Mouse (Mus musculus): Measurements from ENCODE around the gene Dhodh. TPM values are rescaled to one million over a fixed set of nuclear protein-coding genes. Genes with fewer than 3 reads are reported as not detected.
A peak's percentile ranks its signal among the peaks of the same experiment; 100 is the strongest.

Dhodh gene
- polyA plus RNA-seq, 1 experiment from 2014 or later: 33.4 TPM

GRCm38 (mm10) chr8:109576311-109576710 is 32.2 kb downstream of the Dhodh start:
- Histone ChIP-seq H3K4me3 (ENCODE audit: low read depth, low read length) (no peak overlapping the region), H3K4me2 (ENCODE audit: low read length) (no peak overlapping the region), H3K9ac (ENCODE audit: low read length) (no peak overlapping the region), H3K27me3 (replicated peaks; ENCODE audit: control insufficient read depth, insufficient read depth, low read length) (no peaks in the 10 kb centered on the region), H3K9me3 (replicated peaks; ENCODE audit: control insufficient read depth, low read length) (no peaks in the 10 kb centered on the region), H3K27ac (ENCODE audit: low read depth, low read length) (no peak overlapping the region), H3K36me3 (ENCODE audit: control insufficient read depth, insufficient read depth, low read length) (no peaks in the 10 kb centered on the region), H3K4me1 (ENCODE audit: control insufficient read depth, insufficient read depth, low read length) (no peaks in the 10 kb centered on the region)
- DNase-seq (ENCODE audit: low spot score) (no peak), ATAC-seq (no peak)
- WGBS: 77% methylated on average over 4 of the region's 4 CpGs

- peaks cover 11% of the 10 kb centered on the region; the same call in 1 of the 2 replicates for H3K36me3 ChIP-seq (ENCODE audit: control insufficient read depth, insufficient read depth, low read length)
- peaks cover 5% of the 10 kb centered on the region; the same call in 1 of the 2 replicates for H3K4me1 ChIP-seq (ENCODE audit: control insufficient read depth, insufficient read depth, low read length)
- no peak for ATAC-seq
- no peak overlapping the region for H3K27ac ChIP-seq (ENCODE audit: low read depth, low read length)
- no peak overlapping the region for H3K4me3 ChIP-seq (ENCODE audit: low read depth, low read length)
- no peak overlapping the region for H3K9ac ChIP-seq (ENCODE audit: low read length)
- 92% methylated on average over 12 of the region's 12 CpGs for WGBS
- no peaks in the 10 kb centered on the region for H3K27me3 ChIP-seq (replicated peaks; ENCODE audit: control insufficient read depth, insufficient read depth, low read length)
- no peak for DNase-seq (ENCODE audit: low spot score)
- H3K9me3 ChIP-seq (replicated peaks; ENCODE audit: control insufficient read depth, low read length): no peaks in the 10 kb centered on the region
- no peak overlapping the region for H3K4me2 ChIP-seq (ENCODE audit: low read length)
Observed at GRCm38 (mm10) chr8:109571139-109571538, 37.3 kb downstream of the Dhodh start.

GRCm38 (mm10) chr8:109565498-109566333 is 42.8 kb downstream of the Dhodh start, which contains the start of the genes Dhx38 and Txnl4b:
TSS of gene Dhx38 (minus strand) at chr8:109565861.
TSS of gene Txnl4b (plus strand) at chr8:109565892.
- peak; percentile 100 for DNase-seq (ENCODE audit: low spot score)
- Histone ChIP-seq H3K9me3 (replicated peaks; ENCODE audit: control insufficient read depth, low read length) (no peaks in the 10 kb centered on the region), H3K27ac (ENCODE audit: low read depth, low read length) (peak within 1 kb of the TSS; percentile 92), H3K36me3 (ENCODE audit: control insufficient read depth, insufficient read depth, low read length) (peaks cover 31% of the 10 kb centered on the region), H3K27me3 (replicated peaks; ENCODE audit: control insufficient read depth, insufficient read depth, low read length) (no peaks in the 10 kb centered on the region), H3K4me3 (ENCODE audit: low read depth, low read length) (peak within 1 kb of the TSS; percentile 93), H3K4me1 (ENCODE audit: control insufficient read depth, insufficient read depth, low read length) (peaks cover 11% of the 10 kb centered on the region), H3K4me2 (ENCODE audit: low read length) (peak within 1 kb of the TSS; percentile 93), H3K9ac (ENCODE audit: low read length) (peak within 1 kb of the TSS; percentile 94)
- WGBS: under 1% methylated on average over 52 of the region's 52 CpGs
- ATAC-seq: peak; percentile 100

GRCm38 (mm10) chr8:109564766-109565165 is 43.7 kb downstream of the Dhodh start:
- peak overlapping the region; percentile 94 for H3K9ac ChIP-seq (ENCODE audit: low read length)
- peak overlapping the region; percentile 93 for H3K4me2 ChIP-seq (ENCODE audit: low read length)
- DNase-seq (ENCODE audit: low spot score) (no peak), ATAC-seq (no peak)
- H3K27ac ChIP-seq (ENCODE audit: low read depth, low read length): peak overlapping the region; percentile 92
- H3K27me3 ChIP-seq (replicated peaks; ENCODE audit: control insufficient read depth, insufficient read depth, low read length): no peaks in the 10 kb centered on the region
- peaks cover 11% of the 10 kb centered on the region for H3K4me1 ChIP-seq (ENCODE audit: control insufficient read depth, insufficient read depth, low read length)
- H3K4me3 ChIP-seq (ENCODE audit: low read depth, low read length): peak overlapping the region; percentile 93
- peaks cover 36% of the 10 kb centered on the region for H3K36me3 ChIP-seq (ENCODE audit: control insufficient read depth, insufficient read depth, low read length)
- H3K9me3 ChIP-seq (replicated peaks; ENCODE audit: control insufficient read depth, low read length): no peaks in the 10 kb centered on the region
- WGBS: 8% methylated on average over 10 of the region's 10 CpGs

GRCm38 (mm10) chr8:109563881-109564280 is 44.6 kb downstream of the Dhodh start:
- H3K36me3 ChIP-seq (ENCODE audit: control insufficient read depth, insufficient read depth, low read length): peaks cover 41% of the 10 kb centered on the region
- 81% methylated on average over 2 of the region's 2 CpGs for WGBS
- no peak overlapping the region for H3K9ac ChIP-seq (ENCODE audit: low read length)
- DNase-seq (ENCODE audit: low spot score): no peak
- H3K27ac ChIP-seq (ENCODE audit: low read depth, low read length): no peak overlapping the region
- no peaks in the 10 kb centered on the region for H3K9me3 ChIP-seq (replicated peaks; ENCODE audit: control insufficient read depth, low read length)
- no peak overlapping the region for H3K4me3 ChIP-seq (ENCODE audit: low read depth, low read length)
- H3K4me1 ChIP-seq (ENCODE audit: control insufficient read depth, insufficient read depth, low read length): peaks cover 11% of the 10 kb centered on the region
- no peak for ATAC-seq
- no peaks in the 10 kb centered on the region for H3K27me3 ChIP-seq (replicated peaks; ENCODE audit: control insufficient read depth, insufficient read depth, low read length)
- no peak overlapping the region; the same call in 1 of the 2 replicates for H3K4me2 ChIP-seq (ENCODE audit: low read length)

- no peak overlapping the region for H3K9ac ChIP-seq (ENCODE audit: low read length)
- H3K4me1 ChIP-seq (ENCODE audit: control insufficient read depth, insufficient read depth, low read length): no peaks in the 10 kb centered on the region
- ATAC-seq: no peak
- no peak overlapping the region for H3K4me2 ChIP-seq (ENCODE audit: low read length)
- H3K4me3 ChIP-seq (ENCODE audit: low read depth, low read length): no peak overlapping the region
- H3K9me3 ChIP-seq (replicated peaks; ENCODE audit: control insufficient read depth, low read length): no peaks in the 10 kb centered on the region
- peak; percentile 36 for DNase-seq (ENCODE audit: low spot score)
- 38% methylated on average over 3 of the region's 3 CpGs for WGBS
- no peaks in the 10 kb centered on the region for H3K27me3 ChIP-seq (replicated peaks; ENCODE audit: control insufficient read depth, insufficient read depth, low read length)
- H3K27ac ChIP-seq (ENCODE audit: low read depth, low read length): no peak overlapping the region
- peaks cover 99% of the 10 kb centered on the region for H3K36me3 ChIP-seq (ENCODE audit: control insufficient read depth, insufficient read depth, low read length)
Observed at GRCm38 (mm10) chr8:109551663-109552062, 56.8 kb downstream of the Dhodh start.

- DNase-seq (ENCODE audit: low spot score) (no peak), ATAC-seq (no peak)
- 48% methylated on average over 3 of the region's 3 CpGs for WGBS
- H3K27me3 ChIP-seq (replicated peaks; ENCODE audit: control insufficient read depth, insufficient read depth, low read length): no peaks in the 10 kb centered on the region
- H3K4me3 ChIP-seq (ENCODE audit: low read depth, low read length): no peak overlapping the region
- H3K9me3 ChIP-seq (replicated peaks; ENCODE audit: control insufficient read depth, low read length): no peaks in the 10 kb centered on the region
- peaks cover 28% of the 10 kb centered on the region for H3K36me3 ChIP-seq (ENCODE audit: control insufficient read depth, insufficient read depth, low read length)
- no peak overlapping the region for H3K4me2 ChIP-seq (ENCODE audit: low read length)
- no peak overlapping the region for H3K27ac ChIP-seq (ENCODE audit: low read depth, low read length)
- no peak overlapping the region for H3K9ac ChIP-seq (ENCODE audit: low read length)
- no peaks in the 10 kb centered on the region for H3K4me1 ChIP-seq (ENCODE audit: control insufficient read depth, insufficient read depth, low read length)
Observed at GRCm38 (mm10) chr8:109544049-109544448, 64.4 kb downstream of the Dhodh start.

- Histone ChIP-seq H3K27me3 (replicated peaks; ENCODE audit: control insufficient read depth, insufficient read depth, low read length) (no peaks in the 10 kb centered on the region), H3K4me2 (ENCODE audit: low read length) (no peak overlapping the region), H3K27ac (ENCODE audit: low read depth, low read length) (no peak overlapping the region), H3K4me1 (ENCODE audit: control insufficient read depth, insufficient read depth, low read length) (no peaks in the 10 kb centered on the region), H3K4me3 (ENCODE audit: low read depth, low read length) (no peak overlapping the region), H3K9ac (ENCODE audit: low read length) (no peak overlapping the region), H3K9me3 (replicated peaks; ENCODE audit: control insufficient read depth, low read length) (no peaks in the 10 kb centered on the region), H3K36me3 (ENCODE audit: control insufficient read depth, insufficient read depth, low read length) (peaks cover 17% of the 10 kb centered on the region)
- WGBS: 86% methylated on average over 8 of the region's 8 CpGs
- DNase-seq (ENCODE audit: low spot score): no peak
- ATAC-seq: no peak
Observed at GRCm38 (mm10) chr8:109542748-109543519, 65.5 kb downstream of the Dhodh start.
